Mouse (Mus musculus): ENCODE measurements at regions not wholly inside any gene's neighbourhood (a gene's known extent, or its start where the extent isn't known, plus 50 kb on each side); places are given as distances from the start of the nearest gene placed in this dataset.
"Not testable (repeated sequence)": the region's sequence is repeated elsewhere in the genome, so short reads cannot be mapped to it uniquely, and the experiment has no call there.

DNA sequence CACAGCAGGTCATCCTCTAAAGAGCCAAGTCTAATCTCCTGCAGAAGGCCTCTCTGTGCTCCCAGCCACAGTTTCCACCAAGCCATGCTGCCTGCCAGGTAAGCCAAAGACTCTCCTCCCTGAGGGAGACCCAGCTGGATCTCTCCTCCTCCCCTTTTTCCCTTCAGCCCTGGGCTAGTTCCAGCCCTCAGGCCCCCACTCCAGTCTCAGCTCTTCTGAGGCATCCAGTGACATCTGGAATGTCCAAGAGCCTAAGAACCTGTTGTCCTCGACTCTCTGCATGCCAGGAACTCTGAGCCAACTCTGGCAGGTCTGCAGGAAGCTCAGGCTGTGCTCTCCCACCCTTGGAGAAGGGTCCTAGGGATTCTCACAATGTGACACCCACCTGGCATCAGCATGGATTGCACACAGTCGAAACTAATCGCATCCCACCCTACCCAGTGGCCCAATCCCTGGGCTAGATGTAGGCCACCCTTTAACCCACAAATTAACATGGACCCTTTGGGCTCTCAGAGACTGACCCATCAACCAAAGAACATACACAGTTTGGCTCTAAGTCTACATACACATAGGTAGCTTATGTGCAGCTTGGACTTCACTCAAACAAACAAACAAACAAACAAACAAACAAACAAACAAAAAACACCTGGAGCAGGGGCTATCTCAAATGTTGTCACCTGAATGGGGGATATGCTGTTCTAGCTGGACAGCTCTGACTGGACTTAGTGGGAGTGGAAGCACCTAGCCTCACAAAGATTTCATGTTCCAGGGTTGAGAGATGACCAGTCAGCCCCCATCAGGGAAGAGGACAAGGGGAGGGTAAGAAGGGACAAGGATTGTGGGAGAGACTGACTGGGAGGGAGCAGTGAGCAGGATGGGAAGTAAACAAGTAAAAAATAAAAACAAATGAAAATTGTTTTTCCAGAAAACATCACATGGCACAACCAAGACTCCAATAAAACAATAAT is 57.9 kb upstream of the Zfp709 start:
- H3K9me3 ChIP-seq (replicated peaks), result peaks cover 10% of the 10 kb centered on the region
- H3K9ac ChIP-seq; H3K4me2 ChIP-seq; H3K27me3 ChIP-seq (replicated peaks); H3K36me3 ChIP-seq; H3K27ac ChIP-seq (ENCODE audit: poor library complexity, severe bottlenecking); H3K4me3 ChIP-seq; H3K4me1 ChIP-seq (replicated peaks): not testable (repeated sequence)
- ATAC-seq (ENCODE audit: insufficient number of reproducible peaks, low FRiP score), result peak; percentile 73
- WGBS, result 62% methylated on average over 3 of the region's 3 CpGs

DNA sequence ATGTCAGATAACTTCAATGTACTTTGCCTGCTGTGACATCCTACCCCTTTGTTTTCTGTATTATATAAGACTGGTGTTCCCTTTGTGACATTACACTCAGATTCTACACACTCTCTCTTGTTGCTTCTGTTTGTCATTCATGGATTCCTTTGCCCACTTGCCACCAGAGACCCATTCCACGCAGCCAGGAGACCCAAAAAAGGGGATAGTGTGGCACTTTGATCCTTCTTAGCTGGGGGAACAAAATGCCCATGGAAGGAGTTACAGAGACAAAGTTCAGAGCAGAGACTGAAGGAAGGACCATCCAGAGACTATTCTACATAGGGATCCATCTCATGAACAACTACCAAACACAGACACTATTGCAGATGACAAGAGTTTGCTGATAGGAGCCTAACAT is 59.1 kb upstream of the Zfp709 start:
- H3K27ac ChIP-seq (ENCODE audit: poor library complexity, severe bottlenecking); ATAC-seq (ENCODE audit: insufficient number of reproducible peaks, low FRiP score); H3K4me3 ChIP-seq; H3K27me3 ChIP-seq (replicated peaks); H3K4me1 ChIP-seq (replicated peaks); H3K9ac ChIP-seq; H3K4me2 ChIP-seq; H3K36me3 ChIP-seq: not testable (repeated sequence)
- peaks cover 10% of the 10 kb centered on the region for H3K9me3 ChIP-seq (replicated peaks)
- 61% methylated on average over 1 of the region's 1 CpGs for WGBS

DNA sequence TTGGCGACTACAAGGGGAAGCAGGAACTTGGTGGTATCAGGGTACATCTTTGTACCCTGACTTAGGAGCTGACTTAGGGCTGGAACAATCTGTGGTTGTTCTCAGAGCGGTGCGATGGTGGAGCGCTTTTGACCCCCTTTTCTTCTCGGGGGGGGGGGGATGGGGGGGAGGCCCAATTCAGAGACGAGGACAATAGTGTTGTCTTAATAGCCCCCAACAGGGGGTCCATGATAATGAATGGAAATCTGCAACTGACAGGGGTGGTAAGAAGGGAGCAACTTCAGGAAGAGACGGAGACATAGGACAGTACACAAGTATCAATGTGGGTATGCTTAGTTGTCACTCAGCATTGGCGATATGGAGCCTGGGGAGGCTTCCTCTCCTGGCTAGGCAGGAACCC is 61.9 kb upstream of the Zfp709 start:
- H3K9me3 ChIP-seq (replicated peaks), result peaks cover 20% of the 10 kb centered on the region
- ATAC-seq (ENCODE audit: insufficient number of reproducible peaks, low FRiP score), result peak; percentile 39; the same call in 1 of the 2 replicates

DNA sequence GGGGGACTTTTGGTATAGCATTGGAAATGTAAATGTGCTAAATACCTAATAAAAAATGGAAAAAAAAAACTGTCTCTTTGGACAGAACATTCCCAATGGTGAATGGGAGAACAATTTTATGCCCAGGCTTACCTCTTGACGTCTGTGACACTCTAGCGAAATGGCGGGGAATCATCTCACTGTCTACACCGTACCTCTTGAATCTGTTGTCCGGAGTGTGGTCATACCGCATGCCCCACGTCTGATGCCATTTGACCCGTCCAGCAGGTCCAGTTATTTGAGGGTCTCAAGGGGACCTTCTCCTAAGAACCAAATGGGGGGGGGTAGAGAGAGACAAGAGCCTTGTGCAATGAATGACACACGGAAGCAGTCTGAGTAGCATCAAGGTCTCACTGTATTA is 62.4 kb upstream of the Zfp709 start:
- WGBS, result 82% methylated on average over 9 of the region's 9 CpGs
- H3K4me3 ChIP-seq; H3K4me1 ChIP-seq (replicated peaks): not testable (repeated sequence)

More for the DNA sequence above, 61.9 kb upstream of the Zfp709 start:
- not testable (repeated sequence) for H3K9ac ChIP-seq; H3K27ac ChIP-seq (ENCODE audit: poor library complexity, severe bottlenecking); H3K36me3 ChIP-seq; H3K4me1 ChIP-seq (replicated peaks); H3K4me2 ChIP-seq; H3K4me3 ChIP-seq; H3K27me3 ChIP-seq (replicated peaks)
- WGBS, result 79% methylated on average over 8 of the region's 8 CpGs

DNA sequence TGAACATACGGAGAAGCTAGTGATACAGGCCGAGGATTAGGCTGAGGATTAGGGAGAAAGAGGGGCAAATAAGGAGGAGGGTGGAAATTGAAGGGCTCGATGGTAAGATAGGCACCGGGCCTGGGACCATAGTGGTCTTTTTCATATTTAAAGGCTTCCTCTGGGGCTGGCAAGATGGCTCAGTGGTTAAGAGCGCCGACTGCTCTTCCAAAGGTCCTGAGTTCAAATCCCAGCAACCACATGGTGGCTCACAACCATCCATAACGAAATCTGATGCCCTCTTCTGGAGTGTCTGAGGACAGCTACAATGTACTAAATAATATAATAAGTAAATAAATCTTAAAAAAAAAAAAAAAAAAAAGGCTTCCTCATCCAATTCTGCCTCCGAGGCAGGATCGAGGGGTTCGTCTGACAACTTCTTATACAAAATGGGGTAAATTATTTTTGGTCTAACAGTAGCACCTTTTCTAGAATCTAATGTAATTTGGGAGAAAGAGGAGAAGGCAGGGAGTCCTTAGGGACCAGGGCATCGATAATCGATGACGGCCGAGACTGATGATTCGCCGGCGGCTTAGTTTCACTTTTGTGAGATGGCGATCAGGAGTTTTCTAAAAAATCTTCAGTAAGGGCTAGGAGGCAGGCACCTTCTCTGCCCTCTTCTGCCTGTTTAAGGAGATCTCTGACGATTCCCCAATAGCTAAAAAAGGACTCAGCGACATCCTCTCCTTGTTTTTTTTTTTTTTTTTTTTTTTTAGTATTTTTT is 65.4 kb upstream of the Zfp709 start:
- not testable (repeated sequence) for H3K36me3 ChIP-seq; H3K4me1 ChIP-seq (replicated peaks); H3K4me2 ChIP-seq; H3K27ac ChIP-seq (ENCODE audit: poor library complexity, severe bottlenecking); H3K9ac ChIP-seq; H3K4me3 ChIP-seq; H3K27me3 ChIP-seq (replicated peaks)
- H3K9me3 ChIP-seq (replicated peaks), result peaks cover 20% of the 10 kb centered on the region
- ATAC-seq (ENCODE audit: insufficient number of reproducible peaks, low FRiP score), result 0 out of 2 replicates have a peak, but pooled peaks have one; percentile 22
- 84% methylated on average over 20 of the region's 20 CpGs for WGBS

More for the DNA sequence above, 62.4 kb upstream of the Zfp709 start:
- H3K27me3 ChIP-seq (replicated peaks); H3K9ac ChIP-seq; H3K36me3 ChIP-seq; H3K27ac ChIP-seq (ENCODE audit: poor library complexity, severe bottlenecking); H3K4me2 ChIP-seq: not testable (repeated sequence)
- peak; percentile 70 for ATAC-seq (ENCODE audit: insufficient number of reproducible peaks, low FRiP score)
- H3K9me3 ChIP-seq (replicated peaks), result peaks cover 20% of the 10 kb centered on the region

DNA sequence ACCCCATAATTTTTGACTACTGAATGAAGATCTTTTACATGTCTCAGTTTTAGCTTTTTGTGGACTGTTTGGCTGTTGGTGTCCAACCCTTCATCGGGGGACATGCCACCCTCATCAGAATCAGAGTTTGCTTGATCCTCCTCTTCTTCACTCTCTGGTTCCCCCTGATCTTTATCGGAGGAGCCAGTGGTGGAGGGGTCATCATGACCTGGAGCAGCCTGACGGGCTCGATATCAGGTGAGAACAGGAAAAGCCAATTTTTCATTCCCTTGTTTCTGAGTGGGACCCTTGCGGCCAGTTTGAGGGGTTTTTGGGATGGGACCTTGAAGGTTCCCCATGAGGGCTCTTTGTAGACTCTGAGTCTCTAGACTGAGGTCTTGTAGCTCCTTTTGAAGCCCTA is 66.0 kb upstream of the Zfp709 start:
- not testable (repeated sequence) for H3K27me3 ChIP-seq (replicated peaks); H3K4me1 ChIP-seq (replicated peaks); H3K9ac ChIP-seq; ATAC-seq (ENCODE audit: insufficient number of reproducible peaks, low FRiP score); H3K4me3 ChIP-seq; H3K4me2 ChIP-seq; H3K27ac ChIP-seq (ENCODE audit: poor library complexity, severe bottlenecking); H3K36me3 ChIP-seq
- H3K9me3 ChIP-seq (replicated peaks), result peaks cover 20% of the 10 kb centered on the region
- WGBS, result 86% methylated on average over 5 of the region's 5 CpGs

DNA sequence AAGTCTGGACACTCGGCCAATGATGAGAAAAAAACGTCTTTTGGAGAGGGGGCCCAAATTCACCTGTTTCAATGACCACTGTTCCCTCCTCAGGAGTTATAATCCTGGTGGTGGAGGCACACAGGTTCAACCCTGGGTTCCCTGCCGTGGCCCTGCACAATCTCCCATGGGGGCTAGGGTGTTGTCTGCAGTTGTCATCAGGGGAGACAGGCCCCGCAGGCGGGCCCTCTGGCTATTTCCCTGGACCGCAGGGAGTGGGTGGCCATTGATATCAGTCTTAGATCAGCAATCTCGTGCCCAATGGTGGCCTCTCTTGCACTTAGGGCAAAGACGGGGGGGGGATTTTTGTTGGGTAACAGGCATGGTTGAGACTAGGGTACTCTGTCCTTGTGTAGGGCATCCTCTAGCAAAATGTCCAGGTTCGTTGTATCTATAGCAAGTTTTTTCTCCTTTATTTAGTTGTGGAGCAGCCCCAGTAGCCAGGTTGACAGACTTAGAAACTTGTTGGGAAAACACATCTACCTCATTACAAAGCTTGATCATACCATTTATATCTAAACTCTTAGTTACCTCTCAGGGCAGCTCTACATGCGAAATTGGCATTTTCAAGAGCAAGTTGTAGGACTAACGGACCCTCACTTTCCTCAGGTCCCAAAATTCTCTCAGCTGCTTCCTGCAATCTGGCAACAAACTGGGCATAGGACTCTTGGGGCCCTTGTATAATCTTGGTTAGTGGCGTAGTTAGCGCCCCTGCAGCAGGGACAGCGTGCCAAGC is 66.9 kb upstream of the Zfp709 start:
- H3K9ac ChIP-seq; ATAC-seq (ENCODE audit: insufficient number of reproducible peaks, low FRiP score); H3K4me2 ChIP-seq; H3K36me3 ChIP-seq; H3K4me1 ChIP-seq (replicated peaks); H3K27ac ChIP-seq (ENCODE audit: poor library complexity, severe bottlenecking); H3K4me3 ChIP-seq; H3K27me3 ChIP-seq (replicated peaks): not testable (repeated sequence)
- H3K9me3 ChIP-seq (replicated peaks), result peaks cover 17% of the 10 kb centered on the region
- 80% methylated on average over 14 of the region's 14 CpGs for whole genome bisulfite sequencing

DNA sequence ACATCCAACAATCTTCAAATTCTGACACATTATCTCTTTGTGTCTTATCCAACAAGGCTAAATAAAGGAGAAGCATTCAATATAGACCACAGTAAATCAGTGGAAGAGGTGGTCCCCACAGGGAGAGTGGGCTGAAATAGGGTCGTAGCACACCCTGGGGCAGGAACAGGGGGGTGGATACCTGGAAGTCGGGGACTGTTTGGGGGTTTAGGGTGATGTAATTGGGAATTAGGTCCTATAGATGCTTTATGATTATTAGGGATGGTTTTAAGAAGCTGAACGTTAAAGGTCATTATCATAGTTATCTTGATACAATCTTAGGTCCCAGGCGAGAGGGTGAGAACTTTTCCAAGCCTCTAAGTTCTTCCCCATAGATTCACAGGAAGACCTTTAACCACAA is 67.9 kb upstream of the Zfp709 start:
- not testable (repeated sequence) for H3K9ac ChIP-seq; H3K36me3 ChIP-seq; ATAC-seq (ENCODE audit: insufficient number of reproducible peaks, low FRiP score); H3K4me3 ChIP-seq; H3K4me1 ChIP-seq (replicated peaks); H3K27ac ChIP-seq (ENCODE audit: poor library complexity, severe bottlenecking); H3K4me2 ChIP-seq; H3K9me3 ChIP-seq (replicated peaks); H3K27me3 ChIP-seq (replicated peaks)
- 79% methylated on average over 4 of the region's 4 CpGs for WGBS

DNA sequence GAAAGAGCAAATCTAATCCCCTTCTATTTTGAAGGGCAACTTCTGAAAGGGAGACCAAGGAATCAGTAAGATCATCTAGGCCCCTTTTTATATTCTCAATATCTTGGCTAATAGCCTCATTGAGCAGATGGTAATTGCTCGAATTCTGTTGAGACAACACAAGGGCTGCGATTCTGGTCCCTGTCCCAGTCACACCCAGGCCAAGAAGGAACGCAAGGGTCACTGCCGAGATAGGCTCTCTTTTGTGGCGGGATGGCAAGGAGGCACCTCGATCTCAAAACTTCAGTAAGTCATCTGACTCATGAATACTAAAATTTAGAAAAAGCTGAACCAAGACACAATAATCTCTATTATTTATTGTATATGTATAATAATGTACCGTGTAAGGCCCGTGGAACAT is 68.6 kb upstream of the Zfp709 start:
- H3K36me3 ChIP-seq; H3K4me1 ChIP-seq (replicated peaks); H3K27me3 ChIP-seq (replicated peaks); H3K27ac ChIP-seq (ENCODE audit: poor library complexity, severe bottlenecking); H3K4me3 ChIP-seq; H3K9me3 ChIP-seq (replicated peaks); ATAC-seq (ENCODE audit: insufficient number of reproducible peaks, low FRiP score); H3K9ac ChIP-seq; H3K4me2 ChIP-seq: not testable (repeated sequence)
- WGBS, result 84% methylated on average over 8 of the region's 8 CpGs

DNA sequence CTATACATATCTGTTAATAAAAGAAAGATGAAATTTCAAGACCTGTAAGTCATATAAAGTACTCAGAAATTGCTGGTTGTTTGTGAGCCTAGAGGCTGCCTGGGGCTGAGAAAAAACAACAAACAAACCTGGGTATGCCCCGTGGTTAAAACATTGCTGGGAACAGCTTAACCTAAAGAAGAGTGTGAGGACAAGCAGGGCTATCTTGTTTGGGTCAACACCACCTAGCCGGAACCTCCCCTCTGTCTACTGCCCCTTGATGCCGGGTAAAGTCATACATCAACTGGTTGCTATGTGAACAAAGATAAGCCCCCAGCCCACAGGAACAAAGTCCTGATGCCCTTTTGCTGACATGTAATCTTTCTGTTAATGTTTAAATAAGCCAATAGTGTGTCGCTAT is 74.0 kb upstream of the Zfp709 start:
- 41% methylated on average over 3 of the region's 4 CpGs for WGBS
- not testable (repeated sequence) for H3K4me2 ChIP-seq; H3K9me3 ChIP-seq (replicated peaks); H3K4me3 ChIP-seq; ATAC-seq (ENCODE audit: insufficient number of reproducible peaks, low FRiP score); H3K4me1 ChIP-seq (replicated peaks); H3K9ac ChIP-seq; H3K27me3 ChIP-seq (replicated peaks); H3K27ac ChIP-seq (ENCODE audit: poor library complexity, severe bottlenecking); H3K36me3 ChIP-seq

DNA sequence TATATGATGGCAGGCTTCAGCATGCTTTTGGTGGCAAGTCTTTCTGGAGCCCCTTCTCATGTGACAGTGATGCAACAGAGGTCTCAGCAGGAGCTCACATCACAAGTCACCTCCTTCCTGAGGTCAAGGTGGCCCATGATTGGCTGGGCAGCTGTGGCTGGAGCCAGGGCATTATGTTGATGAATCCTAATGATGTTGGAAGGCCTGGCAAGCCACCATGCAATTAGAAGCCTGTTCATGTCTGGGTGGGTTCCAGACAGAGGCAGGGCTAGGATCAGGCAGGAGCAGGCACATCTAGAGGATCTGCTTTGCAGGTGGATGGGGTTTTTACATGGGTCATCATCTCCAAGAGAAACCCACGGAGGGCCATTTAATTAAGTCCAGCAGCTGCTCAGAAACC is 77.2 kb upstream of the Zfp709 start:
- H3K9me3 ChIP-seq (replicated peaks); H3K27me3 ChIP-seq (replicated peaks); H3K9ac ChIP-seq; H3K4me1 ChIP-seq (replicated peaks); H3K4me3 ChIP-seq; ATAC-seq (ENCODE audit: insufficient number of reproducible peaks, low FRiP score); H3K27ac ChIP-seq (ENCODE audit: poor library complexity, severe bottlenecking); H3K4me2 ChIP-seq; H3K36me3 ChIP-seq: not testable (repeated sequence)
- 68% methylated on average over 1 of the region's 1 CpGs for WGBS

Data from heart, embryonic 12.5 days (tissue).